Mouse (Mus musculus): Measurements from ENCODE around the gene Spp1. TPM values are rescaled to one million over a fixed set of nuclear protein-coding genes. Genes with fewer than 3 reads are reported as not detected.

Spp1 gene
- polyA plus RNA-seq, 1 experiment: 18.6 TPM

DNA sequence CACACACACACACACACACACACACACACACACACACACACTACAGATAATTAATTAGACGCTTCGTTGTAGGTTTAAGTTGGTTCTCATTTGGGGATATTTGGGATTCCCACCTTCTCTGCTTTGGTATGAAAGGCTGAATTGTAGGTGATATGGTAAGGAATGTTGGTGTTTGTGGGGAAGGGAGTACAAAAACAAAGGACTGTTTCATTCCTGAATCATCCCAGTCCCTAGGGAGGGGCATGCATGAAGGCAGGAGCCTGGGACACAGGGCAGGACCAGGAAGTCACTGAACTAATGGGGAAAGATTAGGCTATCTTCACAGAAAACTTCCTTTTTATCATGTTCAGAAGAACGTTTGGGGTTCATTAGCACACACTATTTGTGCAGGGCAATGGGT is 31.6 kb upstream of the Spp1 start:
- Histone ChIP-seq H3K27ac (ENCODE audit: insufficient read depth, low read length) (no peak overlapping the region), H3K4me3 (ENCODE audit: insufficient read depth, low read length) (no peak overlapping the region), H3K4me1 (ENCODE audit: control insufficient read depth, insufficient read depth, low read length) (no peaks in the 10 kb centered on the region; the same call in 1 of the 2 replicates)
- TF ChIP-seq POLR2A (IDR thresholded peaks at IDR 0.05; ENCODE audit: extremely low read depth, insufficient read depth, low read length): no peak
- no peak for TF ChIP-seq CTCF (IDR thresholded peaks at IDR 0.05; ENCODE audit: extremely low read depth, insufficient read depth, low read length)

DNA sequence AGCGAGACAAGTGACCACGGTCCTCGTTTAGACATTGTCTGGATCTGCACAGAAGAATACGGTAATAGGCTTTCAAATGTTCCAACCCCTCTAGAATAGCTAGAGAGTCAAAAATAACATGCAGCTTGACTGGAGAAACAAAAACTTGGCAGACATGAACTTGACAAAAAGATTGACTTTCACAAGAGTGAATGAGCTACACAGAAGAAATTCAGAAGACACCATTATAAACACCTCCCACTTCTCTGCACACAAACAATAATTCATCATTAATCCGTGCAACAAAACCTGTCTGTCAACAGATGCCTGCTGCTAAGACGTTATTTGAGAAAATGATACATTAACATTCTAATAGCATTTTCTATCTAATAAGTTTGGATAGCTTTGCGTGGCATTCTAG is 30.4 kb upstream of the Spp1 start:
- H3K4me1 ChIP-seq (ENCODE audit: control insufficient read depth, insufficient read depth, low read length): no peaks in the 10 kb centered on the region; the same call in 1 of the 2 replicates
- TF ChIP-seq POLR2A (IDR thresholded peaks at IDR 0.05; ENCODE audit: extremely low read depth, insufficient read depth, low read length) (no peak), CTCF (IDR thresholded peaks at IDR 0.05; ENCODE audit: extremely low read depth, insufficient read depth, low read length) (no peak)
- H3K27ac ChIP-seq (ENCODE audit: insufficient read depth, low read length): no peak overlapping the region
- no peak overlapping the region for H3K4me3 ChIP-seq (ENCODE audit: insufficient read depth, low read length)

DNA sequence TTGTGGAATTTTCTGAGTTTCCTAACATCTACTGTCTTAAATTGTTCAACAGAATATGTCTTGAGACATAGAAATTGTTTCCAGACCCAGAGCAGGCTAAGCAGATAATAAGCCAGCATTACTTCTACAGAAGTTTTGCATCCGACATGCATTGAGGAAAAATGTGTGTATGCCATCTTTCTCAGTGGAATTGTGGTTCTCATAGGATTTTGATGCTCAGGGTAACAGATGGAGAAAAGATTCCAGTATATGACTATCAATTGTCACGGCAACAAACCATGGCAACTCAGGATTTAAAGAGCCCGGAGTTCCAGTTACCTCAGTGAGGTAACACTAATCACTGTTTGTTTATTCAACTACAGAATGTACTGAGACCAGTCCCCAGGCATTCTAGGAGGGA is 29.9 kb upstream of the Spp1 start:
- Histone ChIP-seq H3K4me1 (ENCODE audit: control insufficient read depth, insufficient read depth, low read length) (no peaks in the 10 kb centered on the region; the same call in 1 of the 2 replicates), H3K4me3 (ENCODE audit: insufficient read depth, low read length) (no peak overlapping the region), H3K27ac (ENCODE audit: insufficient read depth, low read length) (no peak overlapping the region)
- TF ChIP-seq POLR2A (IDR thresholded peaks at IDR 0.05; ENCODE audit: extremely low read depth, insufficient read depth, low read length) (no peak), CTCF (IDR thresholded peaks at IDR 0.05; ENCODE audit: extremely low read depth, insufficient read depth, low read length) (no peak)

DNA sequence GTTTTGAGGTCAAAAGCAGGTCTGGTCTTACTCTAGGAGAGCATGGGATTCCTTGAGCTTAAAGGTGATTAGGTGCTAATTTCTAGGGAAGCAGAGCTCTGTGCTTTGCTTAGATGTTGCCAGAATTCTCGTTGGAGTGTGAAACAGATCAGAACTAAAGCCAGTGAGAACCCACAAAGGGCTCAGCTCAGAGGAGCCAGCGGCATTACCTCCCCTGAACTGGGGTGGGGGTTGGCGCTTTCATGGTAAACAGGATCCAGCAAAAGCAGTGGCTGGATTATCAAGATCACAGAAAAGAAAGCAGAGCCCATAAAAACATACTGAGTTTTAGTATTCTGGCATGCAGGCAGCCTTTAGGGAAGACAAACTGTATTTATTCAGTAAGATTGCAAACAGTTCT is 28.2 kb upstream of the Spp1 start:
- Histone ChIP-seq H3K4me3 (ENCODE audit: insufficient read depth, low read length) (no peak overlapping the region), H3K27ac (ENCODE audit: insufficient read depth, low read length) (no peak overlapping the region), H3K4me1 (ENCODE audit: control insufficient read depth, insufficient read depth, low read length) (no peaks in the 10 kb centered on the region; the same call in 1 of the 2 replicates)
- no peak for TF ChIP-seq CTCF (IDR thresholded peaks at IDR 0.05; ENCODE audit: extremely low read depth, insufficient read depth, low read length)
- no peak for TF ChIP-seq POLR2A (IDR thresholded peaks at IDR 0.05; ENCODE audit: extremely low read depth, insufficient read depth, low read length)

DNA sequence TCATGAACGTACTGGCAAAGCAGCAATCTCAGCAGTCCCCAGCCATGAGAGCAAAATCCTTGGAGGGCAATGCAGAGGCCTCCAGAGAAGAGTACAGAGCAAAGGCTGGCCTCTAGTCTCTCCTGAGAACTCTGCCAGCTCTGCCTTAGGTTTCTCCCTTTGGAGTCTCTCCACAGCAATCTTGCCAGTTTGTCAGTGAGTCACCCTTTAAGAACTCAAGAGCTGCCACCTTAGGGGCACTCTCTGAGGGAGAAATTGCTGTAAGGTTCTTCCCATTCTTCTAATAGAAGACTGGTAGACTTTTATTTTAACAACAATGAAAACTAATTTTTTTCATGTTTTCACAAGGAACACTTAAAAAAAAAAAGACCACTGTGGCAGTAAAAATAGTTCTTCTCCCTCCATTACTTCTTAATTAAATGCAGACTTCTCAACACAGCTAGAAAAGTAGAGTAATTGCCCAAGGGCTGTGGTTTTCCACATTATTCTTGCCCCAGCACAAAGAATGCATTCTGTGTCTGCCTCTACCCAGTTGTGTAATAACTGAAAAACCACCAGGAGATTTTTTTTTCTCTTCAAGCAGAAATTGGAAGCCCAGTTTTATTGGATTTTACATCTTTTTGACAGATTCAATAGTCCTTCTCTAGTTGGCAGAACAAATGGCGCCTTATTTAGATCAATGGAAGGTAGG is 27.2 kb upstream of the Spp1 start:
- no peak overlapping the region for H3K27ac ChIP-seq (ENCODE audit: insufficient read depth, low read length)
- no peak for TF ChIP-seq CTCF (IDR thresholded peaks at IDR 0.05; ENCODE audit: extremely low read depth, insufficient read depth, low read length)
- no peak for TF ChIP-seq POLR2A (IDR thresholded peaks at IDR 0.05; ENCODE audit: extremely low read depth, insufficient read depth, low read length)
- H3K4me1 ChIP-seq (ENCODE audit: control insufficient read depth, insufficient read depth, low read length): no peaks in the 10 kb centered on the region; the same call in 1 of the 2 replicates

DNA sequence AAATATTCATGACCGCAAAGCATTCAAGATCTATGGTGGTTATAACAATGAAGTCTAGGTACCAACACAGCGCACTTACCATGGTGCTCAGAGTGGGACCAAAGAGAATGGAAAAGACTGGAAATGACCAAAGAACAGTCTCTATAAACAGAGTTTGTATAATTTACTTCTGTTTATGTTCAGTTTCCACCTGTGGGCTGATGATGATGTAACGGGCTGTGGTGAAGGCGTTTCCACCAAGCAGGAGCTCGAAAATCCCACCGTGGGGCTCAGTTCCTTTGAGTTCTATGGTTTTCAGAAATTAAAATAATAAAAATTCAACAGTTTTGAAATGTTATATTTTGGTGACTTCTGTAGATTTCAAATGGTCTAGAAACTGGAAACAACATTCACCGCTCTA is 26.4 kb upstream of the Spp1 start:
- Histone ChIP-seq H3K27ac (ENCODE audit: insufficient read depth, low read length) (no peak overlapping the region), H3K4me3 (ENCODE audit: insufficient read depth, low read length) (no peak overlapping the region), H3K4me1 (ENCODE audit: control insufficient read depth, insufficient read depth, low read length) (no peaks in the 10 kb centered on the region; the same call in 1 of the 2 replicates)
- TF ChIP-seq POLR2A (IDR thresholded peaks at IDR 0.05; ENCODE audit: extremely low read depth, insufficient read depth, low read length): no peak
- no peak for TF ChIP-seq CTCF (IDR thresholded peaks at IDR 0.05; ENCODE audit: extremely low read depth, insufficient read depth, low read length)

More for the DNA sequence above, 27.2 kb upstream of the Spp1 start:
- no peak overlapping the region for H3K4me3 ChIP-seq (ENCODE audit: insufficient read depth, low read length)

DNA sequence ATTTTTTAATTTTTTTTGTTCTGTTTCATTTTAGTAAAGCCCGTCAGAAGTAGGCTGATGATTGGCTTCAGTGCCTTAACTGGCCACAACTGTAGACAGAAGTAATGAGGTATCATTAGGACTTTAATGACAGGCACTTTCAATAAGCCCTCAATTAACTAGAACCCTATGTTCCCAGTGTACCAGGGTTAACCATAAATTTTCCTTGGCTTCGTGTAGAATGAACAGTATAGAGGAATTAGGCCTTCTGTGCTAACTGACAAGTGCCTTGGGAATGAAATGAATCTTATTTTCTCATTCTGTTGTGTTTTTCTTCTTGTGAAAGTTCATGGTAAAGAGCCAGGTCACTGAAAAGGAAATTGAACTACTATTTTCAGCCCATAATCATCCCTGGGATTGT is 18.9 kb upstream of the Spp1 start:
- TF ChIP-seq POLR2A (IDR thresholded peaks at IDR 0.05; ENCODE audit: extremely low read depth, insufficient read depth, low read length): no peak
- no peaks in the 10 kb centered on the region for H3K4me1 ChIP-seq (ENCODE audit: control insufficient read depth, insufficient read depth, low read length)
- H3K4me3 ChIP-seq (ENCODE audit: insufficient read depth, low read length): no peak overlapping the region
- no peak overlapping the region for H3K27ac ChIP-seq (ENCODE audit: insufficient read depth, low read length)

DNA sequence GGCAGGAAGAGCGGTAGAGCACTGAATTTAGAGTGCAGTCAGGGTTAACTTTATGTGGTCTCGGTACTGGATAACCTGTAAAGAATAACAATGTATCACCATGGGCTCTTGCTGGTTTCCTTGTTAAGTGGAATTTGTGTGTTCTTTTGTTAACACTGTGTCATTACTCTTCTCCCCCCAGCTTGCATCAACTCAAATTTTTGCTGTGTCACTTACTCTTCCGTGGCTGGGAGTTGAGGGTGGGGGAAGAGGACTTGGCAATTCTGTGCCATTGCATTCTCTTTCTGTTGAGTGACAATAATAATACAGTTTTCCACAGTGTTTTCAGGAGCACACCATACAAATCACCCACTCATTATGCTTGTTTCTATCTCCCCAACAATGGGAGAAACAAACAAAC is 17.9 kb upstream of the Spp1 start:
- TF ChIP-seq POLR2A (IDR thresholded peaks at IDR 0.05; ENCODE audit: extremely low read depth, insufficient read depth, low read length) (no peak), CTCF (IDR thresholded peaks at IDR 0.05; ENCODE audit: extremely low read depth, insufficient read depth, low read length) (no peak)
- Histone ChIP-seq H3K4me3 (ENCODE audit: insufficient read depth, low read length) (no peak overlapping the region), H3K4me1 (ENCODE audit: control insufficient read depth, insufficient read depth, low read length) (no peaks in the 10 kb centered on the region), H3K27ac (ENCODE audit: insufficient read depth, low read length) (no peak overlapping the region)

DNA sequence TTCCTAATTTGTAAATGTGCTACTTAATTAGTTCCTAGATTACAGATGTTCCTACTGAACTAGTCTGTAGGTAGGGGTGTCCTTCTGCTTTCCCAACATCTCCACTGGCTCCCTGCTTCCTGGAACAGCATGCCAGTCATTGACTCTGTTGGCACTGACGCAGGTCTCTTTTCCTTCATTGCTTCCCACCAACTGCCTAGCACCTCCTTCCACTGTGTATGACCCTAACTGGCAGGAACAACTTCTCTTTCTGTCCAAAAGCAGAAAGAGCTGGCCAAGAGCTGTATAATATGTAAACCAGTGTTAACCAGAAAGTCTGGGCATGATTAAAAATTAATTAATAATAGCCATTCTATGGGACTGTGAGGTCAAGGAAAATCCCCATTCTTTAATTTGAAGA is 17.2 kb upstream of the Spp1 start:
- TF ChIP-seq CTCF (IDR thresholded peaks at IDR 0.05; ENCODE audit: extremely low read depth, insufficient read depth, low read length) (no peak), POLR2A (IDR thresholded peaks at IDR 0.05; ENCODE audit: extremely low read depth, insufficient read depth, low read length) (no peak)

DNA sequence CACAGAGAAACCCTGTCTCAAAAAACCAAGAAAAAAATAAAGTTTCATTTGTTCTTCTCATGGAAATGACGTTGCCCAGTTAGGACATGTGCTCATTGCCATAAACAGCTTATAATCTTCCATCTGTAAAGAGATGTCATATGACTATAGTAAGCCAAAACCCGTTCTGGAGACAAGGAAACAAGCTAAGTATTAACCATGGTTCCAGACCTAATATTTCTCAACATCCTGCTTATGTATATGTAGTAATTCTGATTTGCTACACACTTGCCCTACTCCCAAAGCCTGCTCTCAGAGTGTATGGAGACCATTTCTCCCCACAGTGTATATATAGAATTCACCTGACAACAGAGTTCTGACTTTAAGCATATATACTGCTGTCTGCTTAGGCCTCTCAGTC is 12.9 kb upstream of the Spp1 start:
- H3K4me1 ChIP-seq (ENCODE audit: control insufficient read depth, insufficient read depth, low read length): no peaks in the 10 kb centered on the region
- no peak overlapping the region for H3K27ac ChIP-seq (ENCODE audit: insufficient read depth, low read length)
- no peak for TF ChIP-seq POLR2A (IDR thresholded peaks at IDR 0.05; ENCODE audit: extremely low read depth, insufficient read depth, low read length)
- no peak overlapping the region for H3K4me3 ChIP-seq (ENCODE audit: insufficient read depth, low read length)

More for the DNA sequence above, 17.2 kb upstream of the Spp1 start:
- Histone ChIP-seq H3K4me1 (ENCODE audit: control insufficient read depth, insufficient read depth, low read length) (no peaks in the 10 kb centered on the region), H3K27ac (ENCODE audit: insufficient read depth, low read length) (no peak overlapping the region), H3K4me3 (ENCODE audit: insufficient read depth, low read length) (no peak overlapping the region)

All from cortical plate, adult 2 months (tissue).